Mouse (Mus musculus): ENCODE measurements at regions not wholly inside any gene's neighbourhood (a gene's known extent, or its start where the extent isn't known, plus 50 kb on each side); places are given as distances from the start of the nearest gene placed in this dataset.

- DNase-seq (ENCODE audit: low read depth in 3 of 3, low spot score in 3 of 3) (no peak), ATAC-seq (ENCODE audit: insufficient read depth) (no peak)
- no peak overlapping the region for H3K9ac ChIP-seq (replicated peaks)
- H3K36me3 ChIP-seq (replicated peaks; ENCODE audit: control insufficient read depth, insufficient read depth, low read depth), result no peaks in the 10 kb centered on the region
- H3K4me3 ChIP-seq (ENCODE audit: insufficient read depth in 1 of 2, low read depth in 2 of 2, low read length in 2 of 2), result no peak overlapping the region
- no peaks in the 10 kb centered on the region for H3K27me3 ChIP-seq (ENCODE audit: control insufficient read depth, insufficient read depth, low read length)
- H3K9me3 ChIP-seq (ENCODE audit: control insufficient read depth, low read length), result no peaks in the 10 kb centered on the region
- H3K27ac ChIP-seq, result no peak overlapping the region
- no peaks in the 10 kb centered on the region for H3K4me1 ChIP-seq (replicated peaks; ENCODE audit: control insufficient read depth in 2 of 2, insufficient read depth in 2 of 2, low read length in 1 of 2)
- H3K4me2 ChIP-seq (ENCODE audit: low read depth), result no peak overlapping the region
- no peak for TF ChIP-seq CTCF (IDR thresholded peaks at IDR 0.05; ENCODE audit: low read depth)
- TF ChIP-seq EP300 (IDR thresholded peaks at IDR 0.05; ENCODE audit: low read depth), result no peak
Measured at GRCm38 (mm10) chr16:15196855-15197254, 120.4 kb upstream of the Gm21897 start.

DNA sequence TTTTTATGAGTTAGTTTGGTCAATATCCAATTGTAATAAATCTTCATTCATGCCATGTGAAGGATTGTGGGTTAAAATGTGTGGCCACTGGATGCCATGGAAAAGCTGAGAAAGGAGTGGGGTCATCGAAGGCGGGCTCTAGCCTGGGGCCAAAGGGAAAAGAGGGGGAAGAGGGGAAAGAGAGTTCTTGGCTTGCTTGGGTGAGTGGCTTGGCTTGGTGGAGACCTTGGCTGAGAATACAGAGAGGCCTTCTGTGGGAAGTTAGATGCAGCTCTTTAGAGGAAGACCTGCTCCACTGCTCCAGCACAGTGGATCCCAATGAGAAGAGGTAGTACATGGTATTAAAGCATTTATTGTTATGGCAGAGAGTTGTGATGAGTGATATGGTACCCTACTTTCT lies 101.3 kb upstream of the Gm21897 start:
- WGBS (ENCODE audit: insufficient replicate concordance), result 61% methylated on average over 2 of the region's 2 CpGs
- no peak for TF ChIP-seq CTCF (IDR thresholded peaks at IDR 0.05; ENCODE audit: low read depth)
- no peak for TF ChIP-seq EP300 (IDR thresholded peaks at IDR 0.05; ENCODE audit: low read depth)
- Histone ChIP-seq H3K36me3 (replicated peaks; ENCODE audit: control insufficient read depth, insufficient read depth, low read depth) (no peaks in the 10 kb centered on the region), H3K9ac (replicated peaks) (no peak overlapping the region), H3K4me3 (ENCODE audit: insufficient read depth in 1 of 2, low read depth in 2 of 2, low read length in 2 of 2) (no peak overlapping the region), H3K27me3 (ENCODE audit: control insufficient read depth, insufficient read depth, low read length) (no peaks in the 10 kb centered on the region), H3K27ac (no peak overlapping the region), H3K4me1 (replicated peaks; ENCODE audit: control insufficient read depth in 2 of 2, insufficient read depth in 2 of 2, low read length in 1 of 2) (no peaks in the 10 kb centered on the region), H3K9me3 (ENCODE audit: control insufficient read depth, low read length) (no peaks in the 10 kb centered on the region), H3K4me2 (ENCODE audit: low read depth) (no peak overlapping the region)
- ATAC-seq (ENCODE audit: insufficient read depth) (no peak), DNase-seq (ENCODE audit: low read depth in 3 of 3, low spot score in 3 of 3) (no peak)

DNA sequence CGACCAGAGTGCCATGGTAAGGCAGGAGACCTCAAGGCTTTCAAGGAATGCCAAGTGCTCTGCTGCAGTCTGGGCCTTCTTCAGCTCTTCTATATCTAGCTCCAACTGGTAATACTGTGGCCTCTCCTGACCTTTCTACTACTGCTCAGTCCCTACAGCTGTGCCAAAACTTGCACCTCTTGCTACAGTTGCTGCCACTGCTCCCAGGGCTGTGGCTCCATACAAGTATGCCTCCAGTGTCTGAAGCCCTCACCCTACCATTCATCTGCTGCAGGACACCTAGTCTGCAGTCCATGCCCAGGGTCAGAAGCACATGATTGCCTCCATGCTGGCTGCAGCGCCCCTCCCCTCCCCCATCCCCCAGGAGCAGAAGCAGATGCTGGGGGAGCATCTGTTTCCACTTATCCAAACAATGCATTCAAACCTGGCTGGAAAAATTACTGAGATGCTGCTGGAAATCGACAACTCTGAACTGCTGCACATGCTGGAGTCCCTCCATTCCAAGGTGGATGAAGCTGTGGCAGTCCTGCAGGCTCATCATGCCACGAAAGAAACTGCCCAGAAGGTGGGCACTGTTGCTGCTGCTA lies 96.2 kb upstream of the Gm21897 start:
- Histone ChIP-seq H3K4me1 (replicated peaks; ENCODE audit: control insufficient read depth in 2 of 2, insufficient read depth in 2 of 2, low read length in 1 of 2) (no peaks in the 10 kb centered on the region), H3K27me3 (ENCODE audit: control insufficient read depth, insufficient read depth, low read length) (no peaks in the 10 kb centered on the region), H3K36me3 (replicated peaks; ENCODE audit: control insufficient read depth, insufficient read depth, low read depth) (no peaks in the 10 kb centered on the region), H3K4me2 (ENCODE audit: low read depth) (no peak overlapping the region), H3K9me3 (ENCODE audit: control insufficient read depth, low read length) (no peaks in the 10 kb centered on the region), H3K4me3 (ENCODE audit: insufficient read depth in 1 of 2, low read depth in 2 of 2, low read length in 2 of 2) (no peak overlapping the region), H3K27ac (no peak overlapping the region), H3K9ac (replicated peaks) (no peak overlapping the region)
- TF ChIP-seq EP300 (IDR thresholded peaks at IDR 0.05; ENCODE audit: low read depth) (no peak), CTCF (IDR thresholded peaks at IDR 0.05; ENCODE audit: low read depth) (no peak)
- no peak for DNase-seq (ENCODE audit: low read depth in 3 of 3, low spot score in 3 of 3)
- no peak for ATAC-seq (ENCODE audit: insufficient read depth)
- 39% methylated on average over 4 of the region's 4 CpGs for WGBS (ENCODE audit: insufficient replicate concordance)

GRCm38 (mm10) chr16:15237836-15238235 lies 79.4 kb upstream of the Gm21897 start:
- Histone ChIP-seq H3K27ac (no peak overlapping the region), H3K4me1 (replicated peaks; ENCODE audit: control insufficient read depth in 2 of 2, insufficient read depth in 2 of 2, low read length in 1 of 2) (no peaks in the 10 kb centered on the region), H3K36me3 (replicated peaks; ENCODE audit: control insufficient read depth, insufficient read depth, low read depth) (no peaks in the 10 kb centered on the region), H3K9ac (replicated peaks) (no peak overlapping the region), H3K9me3 (ENCODE audit: control insufficient read depth, low read length) (no peaks in the 10 kb centered on the region), H3K27me3 (ENCODE audit: control insufficient read depth, insufficient read depth, low read length) (no peaks in the 10 kb centered on the region), H3K4me3 (ENCODE audit: insufficient read depth in 1 of 2, low read depth in 2 of 2, low read length in 2 of 2) (no peak overlapping the region), H3K4me2 (ENCODE audit: low read depth) (no peak overlapping the region)
- ATAC-seq (ENCODE audit: insufficient read depth) (no peak), DNase-seq (ENCODE audit: low read depth in 3 of 3, low spot score in 3 of 3) (no peak)
- TF ChIP-seq CTCF (IDR thresholded peaks at IDR 0.05; ENCODE audit: low read depth) (no peak), EP300 (IDR thresholded peaks at IDR 0.05; ENCODE audit: low read depth) (no peak)

- H3K27me3 ChIP-seq (ENCODE audit: control insufficient read depth, insufficient read depth, low read length), result no peaks in the 10 kb centered on the region
- no peaks in the 10 kb centered on the region for H3K36me3 ChIP-seq (replicated peaks; ENCODE audit: control insufficient read depth, insufficient read depth, low read depth)
- DNase-seq (ENCODE audit: low read depth in 3 of 3, low spot score in 3 of 3) (no peak), ATAC-seq (ENCODE audit: insufficient read depth) (no peak)
- H3K4me2 ChIP-seq (ENCODE audit: low read depth), result no peak overlapping the region
- H3K27ac ChIP-seq, result no peak overlapping the region
- no peaks in the 10 kb centered on the region for H3K9me3 ChIP-seq (ENCODE audit: control insufficient read depth, low read length)
- no peaks in the 10 kb centered on the region for H3K4me1 ChIP-seq (replicated peaks; ENCODE audit: control insufficient read depth in 2 of 2, insufficient read depth in 2 of 2, low read length in 1 of 2)
- TF ChIP-seq EP300 (IDR thresholded peaks at IDR 0.05; ENCODE audit: low read depth), result no peak
- H3K4me3 ChIP-seq (ENCODE audit: insufficient read depth in 1 of 2, low read depth in 2 of 2, low read length in 2 of 2), result no peak overlapping the region
- no peak overlapping the region for H3K9ac ChIP-seq (replicated peaks)
Measured at GRCm38 (mm10) chr16:15238449-15238848, 78.8 kb upstream of the Gm21897 start.

DNA sequence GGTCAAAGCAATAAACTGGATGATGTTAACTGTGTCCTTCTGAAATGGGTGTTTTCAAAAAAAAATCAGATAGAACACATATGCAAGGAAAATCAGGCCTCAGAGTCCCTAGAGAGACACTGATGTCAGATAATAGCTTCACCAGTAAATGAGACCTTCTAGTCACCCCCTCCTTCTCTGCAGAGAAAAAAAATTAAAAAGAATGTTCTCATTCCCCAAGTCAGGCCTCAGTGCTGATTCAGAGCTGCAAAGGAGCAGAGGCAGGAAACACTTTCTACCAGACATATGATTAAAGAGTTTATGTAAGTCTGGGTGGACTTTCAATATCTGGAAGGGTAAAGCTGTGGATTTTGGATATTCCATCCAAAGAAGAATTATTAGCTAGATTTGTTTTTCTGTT lies 67.1 kb upstream of the Gm21897 start:
- no peaks in the 10 kb centered on the region for H3K27me3 ChIP-seq (ENCODE audit: control insufficient read depth, insufficient read depth, low read length)
- no peak for DNase-seq (ENCODE audit: low read depth in 3 of 3, low spot score in 3 of 3)
- no peaks in the 10 kb centered on the region for H3K9me3 ChIP-seq (ENCODE audit: control insufficient read depth, low read length)
- no peak overlapping the region for H3K4me3 ChIP-seq (ENCODE audit: insufficient read depth in 1 of 2, low read depth in 2 of 2, low read length in 2 of 2)
- no peak overlapping the region for H3K27ac ChIP-seq
- ATAC-seq (ENCODE audit: insufficient read depth), result no peak
- no peaks in the 10 kb centered on the region for H3K4me1 ChIP-seq (replicated peaks; ENCODE audit: control insufficient read depth in 2 of 2, insufficient read depth in 2 of 2, low read length in 1 of 2)
- no peak for TF ChIP-seq CTCF (IDR thresholded peaks at IDR 0.05; ENCODE audit: low read depth)
- TF ChIP-seq EP300 (IDR thresholded peaks at IDR 0.05; ENCODE audit: low read depth), result no peak
- H3K4me2 ChIP-seq (ENCODE audit: low read depth), result no peak overlapping the region
- no peak overlapping the region for H3K9ac ChIP-seq (replicated peaks)
- H3K36me3 ChIP-seq (replicated peaks; ENCODE audit: control insufficient read depth, insufficient read depth, low read depth), result no peaks in the 10 kb centered on the region
